Mouse (Mus musculus) bone marrow, adult 2 months (tissue): ENCODE measurements around the gene Ppp4r4. TPM values are rescaled to one million over a fixed set of nuclear protein-coding genes. Genes with fewer than 3 reads are reported as not detected.

Experiments used
- H3K27ac ChIP-seq: fragments of 200-500 bp; 2 replicates; pipeline ENCODE4 v1.5.1; 2012; ENCODE audit warnings: low read depth, mild to moderate bottlenecking, control low read depth, inconsistent platforms, low read length; ENCODE audit not compliant: control insufficient read depth, poor library complexity, insufficient read depth
- H3K4me1 ChIP-seq: fragments of 200-500 bp; 2 replicates; pipeline ENCODE4 v1.6.1; 2011; ENCODE audit warnings: low read length; ENCODE audit not compliant: control insufficient read depth, insufficient read depth
- H3K4me3 ChIP-seq: fragments of 200-500 bp; replicated peaks from 2 replicates; pipeline ENCODE3; 2011; ENCODE audit warnings: mild to moderate bottlenecking, low read depth, low read length, control low read depth; ENCODE audit not compliant: control insufficient read depth
- CTCF ChIP-seq: fragments of 200-500 bp; IDR thresholded peaks from 2 replicates; pipeline ENCODE4 v1.5.1; 2011; ENCODE audit warnings: low read length, control low read depth; ENCODE audit not compliant: control insufficient read depth, insufficient read depth
- POLR2A ChIP-seq: fragments of 200-500 bp; IDR thresholded peaks from 2 replicates; pipeline ENCODE4 v1.6.1; 2011; ENCODE audit warnings: low read depth, mild to moderate bottlenecking, control low read depth, low read length, borderline replicate concordance; ENCODE audit not compliant: control insufficient read depth
- WGBS: fragments of 180-500 bp; shearing (Covaris S2); methylation state at CpG from one replicate; pipeline ENCODE4 v1.1.7; 2018; 5-methylcytosine and 5-hydroxymethylcytosine counted together
- polyA plus RNA-seq: library from polyadenylated mRNA; stranded (reverse); fragments of >200 nt; gene quantifications from 2 replicates; pipeline ENCODE4 v1.2.4, GENCODE M21; 2011; ENCODE audit warnings: low replicate concordance; ENCODE audit not compliant: missing spikeins, insufficient read depth, insufficient read length

Gene Ppp4r4
- polyA plus RNA-seq, 1 experiment, result 0.62 TPM

DNA sequence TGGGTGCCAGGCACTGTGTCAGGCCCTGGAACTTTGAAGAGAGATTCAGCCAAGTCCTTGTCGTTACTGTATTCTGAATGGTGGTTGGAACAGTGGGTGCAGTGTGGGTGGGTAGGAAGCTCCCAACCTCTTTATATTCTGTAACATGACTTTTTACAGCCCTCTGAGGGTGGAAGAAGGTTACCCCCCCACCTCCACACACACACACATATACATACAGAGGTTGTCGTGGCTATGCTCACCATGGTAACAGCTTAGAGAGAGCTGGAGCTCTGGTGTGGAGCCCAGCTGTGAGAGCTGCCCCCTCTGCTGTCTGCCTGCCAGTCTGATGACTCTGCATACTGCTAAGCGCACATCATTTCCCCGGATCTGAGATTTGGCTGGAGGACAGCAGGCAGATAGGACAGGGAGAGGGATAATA is 18.6 kb upstream of the Ppp4r4 start:
- Histone ChIP-seq H3K4me1 (no peaks in the 10 kb centered on the region), H3K4me3 (no peak overlapping the region), H3K27ac (no peak overlapping the region)
- TF ChIP-seq CTCF, result no peak
- no peak for TF ChIP-seq POLR2A
- 50% methylated on average over 4 of the region's 4 CpGs for WGBS

DNA sequence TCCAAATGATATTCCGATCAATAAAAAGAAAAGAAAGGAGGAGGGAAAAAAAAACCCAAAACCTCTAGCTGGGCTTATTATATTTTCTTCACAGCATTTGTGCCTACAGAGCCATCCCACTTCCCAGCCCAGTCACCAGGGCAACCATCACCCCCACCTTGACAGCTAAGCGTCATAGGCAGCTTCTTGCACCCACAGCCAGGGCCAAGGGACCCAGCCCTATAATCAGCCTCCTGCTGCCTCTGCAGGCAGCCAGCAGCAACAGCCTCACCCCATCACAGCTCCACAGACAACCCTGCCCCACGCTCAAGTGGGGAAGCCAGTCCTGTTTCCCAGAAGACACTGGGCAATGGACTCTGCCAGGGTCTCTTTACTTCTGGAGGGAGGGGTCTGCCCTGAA is 17.7 kb upstream of the Ppp4r4 start:
- TF ChIP-seq CTCF, result no peak
- TF ChIP-seq POLR2A, result no peak
- Histone ChIP-seq H3K27ac (no peak overlapping the region), H3K4me3 (no peak overlapping the region), H3K4me1 (no peaks in the 10 kb centered on the region)
- 54% methylated on average over 3 of the region's 3 CpGs for WGBS

DNA sequence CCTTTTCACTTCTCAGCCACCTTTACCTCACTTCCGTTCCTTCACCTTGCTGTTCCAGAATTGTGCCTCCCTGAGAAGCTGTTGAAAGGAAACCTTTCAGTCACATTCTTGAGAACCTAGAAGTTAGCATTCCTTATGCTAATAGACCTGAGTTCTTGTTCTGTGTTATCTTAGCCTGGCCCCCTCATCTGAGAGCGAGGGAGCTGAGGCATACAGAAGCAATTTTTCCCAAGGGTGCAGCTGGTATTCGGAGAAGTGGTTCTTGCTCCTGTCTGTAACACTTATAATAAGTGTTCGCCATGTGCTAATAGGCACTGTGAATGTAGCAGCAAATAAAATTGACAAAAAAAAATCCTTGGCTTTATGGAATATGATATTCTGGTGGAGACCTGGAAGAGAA is 16.4 kb upstream of the Ppp4r4 start:
- Histone ChIP-seq H3K27ac (no peak overlapping the region), H3K4me3 (no peak overlapping the region), H3K4me1 (no peaks in the 10 kb centered on the region)
- WGBS, result 76% methylated on average over 4 of the region's 4 CpGs
- TF ChIP-seq POLR2A (no peak), CTCF (no peak)

DNA sequence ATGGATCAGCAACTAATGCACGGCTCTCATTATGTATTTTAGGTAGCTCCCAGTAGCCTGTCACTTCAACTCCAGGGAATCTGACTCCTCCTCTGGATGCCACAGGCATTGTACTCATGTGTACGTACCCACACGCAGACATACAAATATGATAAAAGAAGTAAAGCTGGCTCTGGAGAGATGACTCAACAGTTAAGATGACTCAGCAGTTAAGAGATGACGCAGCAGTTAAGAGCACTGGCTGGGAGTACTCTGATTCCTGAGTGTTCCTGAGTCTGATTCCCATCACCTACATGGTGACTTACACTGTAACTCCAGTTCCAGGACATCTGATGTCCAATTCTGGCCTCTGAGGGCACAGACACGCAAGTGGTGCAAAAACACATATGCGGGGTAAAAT is 13.4 kb upstream of the Ppp4r4 start:
- Histone ChIP-seq H3K4me3 (no peak overlapping the region), H3K27ac (no peak overlapping the region), H3K4me1 (no peaks in the 10 kb centered on the region)
- no peak for TF ChIP-seq POLR2A
- no peak for TF ChIP-seq CTCF
- 82% methylated on average over 6 of the region's 6 CpGs for WGBS

DNA sequence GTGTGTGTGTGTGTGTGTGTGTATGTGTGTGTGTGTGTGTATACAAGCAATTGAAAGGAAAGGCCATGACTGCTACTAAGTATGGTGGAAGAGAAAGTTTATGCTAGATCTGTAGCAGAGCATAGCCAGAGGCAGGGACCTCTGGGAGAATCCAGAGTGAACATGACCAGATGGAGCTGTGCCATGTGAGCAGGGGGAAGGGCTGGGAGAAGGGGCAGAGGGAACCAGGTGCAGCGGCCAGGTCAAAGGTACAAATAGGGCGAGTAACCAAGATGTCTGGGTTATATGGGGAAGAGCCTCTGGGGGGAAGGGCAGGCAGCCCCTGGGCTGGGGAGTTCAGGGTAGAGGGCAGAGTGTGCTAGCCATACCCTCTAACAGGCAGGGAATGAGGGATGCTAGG is 1.5 kb upstream of the Ppp4r4 start:
- TF ChIP-seq CTCF (no peak), POLR2A (no peak)
- Histone ChIP-seq H3K4me3 (no peak overlapping the region), H3K4me1 (no peaks in the 10 kb centered on the region), H3K27ac (no peak overlapping the region)
- 86% methylated on average over 2 of the region's 2 CpGs for WGBS

DNA sequence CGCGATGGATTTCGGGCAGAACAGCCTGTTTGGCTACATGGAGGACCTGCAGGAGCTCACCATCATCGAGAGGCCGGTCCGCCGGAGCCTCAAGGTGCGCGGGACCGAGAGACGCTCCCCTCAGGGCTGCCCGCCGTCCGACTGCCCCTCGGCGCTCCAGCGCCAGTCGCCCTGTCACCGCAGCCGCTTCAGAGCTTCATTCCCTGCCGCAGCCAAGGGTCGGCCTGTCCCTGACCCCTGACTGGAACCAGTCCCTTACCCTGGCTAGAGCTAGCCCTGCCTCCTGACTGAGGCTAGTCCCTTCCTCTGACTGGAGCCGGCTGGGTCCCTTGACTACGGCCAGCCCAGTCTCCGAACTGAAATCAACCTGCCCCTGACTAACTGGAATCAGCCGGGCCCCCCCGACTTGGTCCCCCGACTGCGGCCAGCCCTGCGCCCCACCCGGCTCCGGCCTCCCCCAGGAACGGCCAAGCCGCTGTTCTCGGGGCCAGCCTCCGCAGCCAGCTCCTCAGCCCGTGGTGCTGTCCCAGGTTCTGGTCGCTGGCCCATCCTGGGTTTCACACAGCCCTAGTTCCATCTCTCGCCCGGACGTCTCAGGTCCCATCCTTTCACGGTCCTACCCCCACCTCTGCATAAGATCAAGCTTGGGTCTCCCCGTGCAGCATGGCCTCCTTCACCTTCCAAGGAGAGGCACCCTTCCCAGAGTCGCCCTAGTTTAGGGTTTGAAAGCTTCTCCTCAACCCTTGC is 739 bp downstream of the Ppp4r4 start:
- Histone ChIP-seq H3K27ac (no peak overlapping the region), H3K4me1 (no peaks in the 10 kb centered on the region), H3K4me3 (peak overlapping the region; percentile 22)
- 2% methylated on average over 44 of the region's 44 CpGs for WGBS
- TF ChIP-seq POLR2A (no peak), CTCF (no peak)

DNA sequence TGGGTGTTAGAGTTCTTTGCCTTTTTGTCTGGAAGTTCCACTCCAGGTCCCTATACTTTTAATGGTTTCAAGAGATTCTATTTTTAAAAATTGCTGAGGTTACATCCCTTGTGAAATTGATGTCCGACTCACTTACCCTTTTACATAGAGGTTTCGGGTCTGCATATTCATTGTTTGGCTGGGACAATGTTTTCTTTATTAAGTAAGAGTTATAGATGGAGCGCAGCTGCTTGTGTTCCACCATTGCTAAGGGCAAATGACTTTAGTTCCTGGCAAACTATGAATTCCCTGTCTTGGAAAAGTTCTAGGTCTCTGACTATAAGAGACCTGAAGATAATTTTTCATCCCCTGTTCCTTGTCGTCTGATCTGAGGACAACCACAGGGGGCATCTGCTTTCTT is 8.3 kb downstream of the Ppp4r4 start:
- Histone ChIP-seq H3K4me3 (no peak overlapping the region), H3K4me1 (no peaks in the 10 kb centered on the region), H3K27ac (no peak overlapping the region)
- WGBS, result 66% methylated on average over 4 of the region's 4 CpGs
- no peak for TF ChIP-seq POLR2A
- no peak for TF ChIP-seq CTCF

DNA sequence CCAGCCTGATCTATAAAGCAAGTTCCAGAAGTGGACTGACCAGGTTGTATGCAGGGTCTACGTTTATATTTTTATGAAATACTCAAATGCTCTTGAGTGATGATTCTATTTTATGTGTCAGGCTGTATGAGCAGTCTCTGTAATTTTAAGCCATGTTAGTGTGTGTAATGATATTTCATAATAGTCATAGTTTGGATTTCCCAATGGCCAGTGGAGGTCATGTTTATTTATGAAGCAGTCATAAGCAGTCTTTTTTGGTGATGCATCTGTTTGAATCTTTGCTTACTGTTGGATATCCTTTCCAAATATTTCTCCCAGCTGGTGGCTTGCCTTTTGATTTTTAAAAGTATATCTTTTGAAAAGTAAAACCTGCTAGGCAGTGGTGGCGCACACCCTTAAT is 11.3 kb downstream of the Ppp4r4 start:
- Histone ChIP-seq H3K27ac (no peak overlapping the region), H3K4me1 (no peaks in the 10 kb centered on the region), H3K4me3 (no peak overlapping the region)
- TF ChIP-seq CTCF (no peak), POLR2A (no peak)
- 75% methylated on average over 2 of the region's 2 CpGs for WGBS

DNA sequence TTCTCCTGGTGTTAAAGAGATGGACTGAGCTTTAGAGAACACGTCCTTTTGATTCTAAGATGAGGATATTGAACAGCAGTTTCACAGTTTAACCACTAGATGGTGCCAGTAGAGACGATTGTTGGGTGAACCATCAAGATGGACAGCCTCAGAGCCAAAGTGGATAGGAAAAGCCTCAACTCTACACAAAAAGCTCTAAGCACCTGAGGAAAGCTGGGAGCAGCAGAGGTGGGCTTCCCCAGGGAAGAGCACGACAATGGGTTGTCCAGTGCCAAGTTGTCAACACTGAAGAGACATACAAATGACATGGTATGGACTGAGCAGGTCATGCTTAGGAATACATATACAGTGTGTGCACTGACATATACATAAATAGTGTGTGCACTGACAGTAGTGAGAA is 12.1 kb downstream of the Ppp4r4 start:
- 3% methylated on average over 3 of the region's 3 CpGs for WGBS
- TF ChIP-seq CTCF (0 out of 2 replicates have a peak, but pooled peaks have one; percentile 24), POLR2A (no peak)
- no peak overlapping the region for H3K27ac ChIP-seq
- no peaks in the 10 kb centered on the region for H3K4me1 ChIP-seq
- no peak overlapping the region for H3K4me3 ChIP-seq
